Mouse (Mus musculus) E14TG2a.4 (cell line): ENCODE measurements around the gene Gm5460.

Source experiments
- CTCF ChIP-seq: conservative IDR thresholded peaks from 2 replicates; pipeline ENCODE4 v1.5.1; 2014; ENCODE audit warnings: low read length
- NANOG ChIP-seq: IDR thresholded peaks from 2 replicates; pipeline ENCODE4 v1.6.1; 2014; ENCODE audit warnings: borderline replicate concordance, low read length, mixed read lengths
- POU5F1 ChIP-seq: IDR thresholded peaks from 2 replicates; pipeline ENCODE4 v1.6.1; 2014; ENCODE audit warnings: low read length, borderline replicate concordance

DNA sequence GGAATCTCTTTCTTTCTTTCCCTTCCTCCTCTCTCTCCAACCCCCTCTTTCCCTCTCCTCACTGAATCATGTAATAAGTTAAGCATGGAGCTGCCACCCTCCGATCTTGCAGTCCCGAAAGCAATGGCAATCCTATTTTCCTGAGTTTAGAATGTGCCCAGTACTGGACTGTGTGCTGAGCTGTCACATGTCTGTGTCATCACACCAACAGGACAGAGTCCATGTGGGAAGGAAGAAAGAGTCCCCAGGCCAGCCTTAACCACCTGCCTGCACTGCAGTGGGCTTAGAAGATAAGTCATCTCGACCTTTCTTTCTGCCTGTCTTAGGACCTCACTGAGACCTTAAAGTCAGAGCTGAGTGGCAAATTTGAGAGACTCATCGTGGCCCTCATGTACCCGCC, 74.9 kb downstream of the Gm5460 start:
- TF ChIP-seq CTCF, result no peak
- no peak for TF ChIP-seq POU5F1
- no peak for TF ChIP-seq NANOG
